Mouse (Mus musculus) liver, embryonic 13.5 days (tissue): ENCODE data around the gene Slc4a8. TPM values are rescaled to one million over a fixed set of nuclear protein-coding genes. Genes with fewer than 3 reads are reported as not detected.
"Not testable (repeated sequence)": the region's sequence is repeated elsewhere in the genome, so short reads cannot be mapped to it uniquely, and the experiment has no call there.

Experiments
- ATAC-seq: fragments of 200-750 bp; cut with Nextera tagmentation; 2 replicates; pipeline ENCODE4 v1.8.0; 2017; ENCODE audit warnings: low read depth, mild to moderate bottlenecking, moderate number of reproducible peaks, moderate library complexity
- DNase-seq: peaks from one replicate; pipeline ENCODE4 v3.0.0; 2022
- H3K27ac ChIP-seq: fragments of 300-500 bp; sonication (generic); 2 replicates; pipeline ENCODE4 v1.5.1; 2015; ENCODE audit warnings: moderate library complexity, mild to moderate bottlenecking, inconsistent platforms
- H3K27me3 ChIP-seq: fragments of 300-500 bp; sonication (generic); 2 replicates; pipeline ENCODE4 v1.6.1; 2015; ENCODE audit warnings: mild to moderate bottlenecking, inconsistent platforms
- H3K36me3 ChIP-seq: fragments of 300-500 bp; sonication (generic); 2 replicates; pipeline ENCODE4 v1.6.1; 2015; ENCODE audit warnings: mild to moderate bottlenecking, inconsistent platforms
- H3K4me1 ChIP-seq: fragments of 300-500 bp; sonication (generic); replicated peaks from 2 replicates; pipeline ENCODE4 v1.6.1; 2015; ENCODE audit warnings: inconsistent platforms
- H3K4me2 ChIP-seq: fragments of 300-500 bp; sonication (generic); 2 replicates; pipeline ENCODE4 v1.6.1; 2015; ENCODE audit warnings: inconsistent platforms, mild to moderate bottlenecking, moderate library complexity
- H3K4me3 ChIP-seq: fragments of 300-500 bp; sonication (generic); replicated peaks from 2 replicates; pipeline ENCODE4 v1.5.1; 2015; ENCODE audit warnings: mild to moderate bottlenecking, inconsistent platforms
- H3K9ac ChIP-seq: fragments of 300-500 bp; sonication (generic); 2 replicates; pipeline ENCODE4 v1.6.1; 2015; ENCODE audit warnings: mild to moderate bottlenecking, inconsistent platforms
- H3K9me3 ChIP-seq: fragments of 300-500 bp; sonication (generic); replicated peaks from 2 replicates; pipeline ENCODE4 v1.6.1; 2016; ENCODE audit warnings: inconsistent platforms
- WGBS: fragments of 180-500 bp; shearing (Covaris S2); methylation state at CpG from one replicate; pipeline ENCODE4 v1.1.7; 2015; ENCODE audit not compliant: insufficient replicate concordance; 5-methylcytosine and 5-hydroxymethylcytosine counted together
- polyA plus RNA-seq: library from polyadenylated mRNA; unstranded; fragments of >200 nt; fragmentation: Nextera tagmentation; extraction: Ambion mirVana; gene quantifications from 2 replicates; pipeline ENCODE4 v1.2.1, GENCODE M21; 2015

Gene Slc4a8
- polyA plus RNA-seq, 1 experiment from 2014 or later, result 0.51 TPM

DNA sequence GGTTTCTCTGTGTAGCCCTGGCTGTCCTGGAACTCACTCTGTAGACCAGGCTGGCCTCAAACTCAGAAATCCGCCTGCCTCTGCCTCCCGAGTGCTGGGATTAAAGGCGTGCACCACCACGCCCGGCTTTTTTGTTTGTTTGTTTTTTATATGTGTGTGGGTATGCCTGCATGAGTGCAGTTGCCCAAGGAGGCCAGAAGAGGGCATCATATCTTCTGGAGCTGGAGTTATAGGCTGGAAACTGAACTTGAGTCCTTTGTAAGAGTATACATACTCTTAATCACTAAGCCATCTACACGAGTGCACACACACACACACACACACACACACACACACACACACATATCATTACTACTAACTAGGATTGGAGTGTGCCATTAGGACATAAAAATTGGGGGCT lies 12.3 kb downstream of the Slc4a8 start:
- not testable (repeated sequence) for H3K36me3 ChIP-seq, DNase-seq, H3K4me2 ChIP-seq, H3K4me3 ChIP-seq, H3K9me3 ChIP-seq, H3K4me1 ChIP-seq, H3K27ac ChIP-seq, ATAC-seq, H3K9ac ChIP-seq
- H3K27me3 ChIP-seq, result peaks cover 15% of the 10 kb centered on the region
- WGBS, result 78% methylated on average over 6 of the region's 6 CpGs

GRCm38 (mm10) chr15:100775189-100776166 lies 13.9 kb downstream of the Slc4a8 start:
- Histone ChIP-seq H3K4me1 (no peaks in the 10 kb centered on the region), H3K27me3 (peaks cover 21% of the 10 kb centered on the region), H3K27ac (no peak overlapping the region), H3K36me3 (no peaks in the 10 kb centered on the region), H3K9ac (no peak overlapping the region), H3K4me3 (no peak overlapping the region), H3K4me2 (no peak overlapping the region), H3K9me3 (no peaks in the 10 kb centered on the region)
- DNase-seq (no peak), ATAC-seq (no peak)
- WGBS, result 54% methylated on average over 19 of the region's 19 CpGs

DNA sequence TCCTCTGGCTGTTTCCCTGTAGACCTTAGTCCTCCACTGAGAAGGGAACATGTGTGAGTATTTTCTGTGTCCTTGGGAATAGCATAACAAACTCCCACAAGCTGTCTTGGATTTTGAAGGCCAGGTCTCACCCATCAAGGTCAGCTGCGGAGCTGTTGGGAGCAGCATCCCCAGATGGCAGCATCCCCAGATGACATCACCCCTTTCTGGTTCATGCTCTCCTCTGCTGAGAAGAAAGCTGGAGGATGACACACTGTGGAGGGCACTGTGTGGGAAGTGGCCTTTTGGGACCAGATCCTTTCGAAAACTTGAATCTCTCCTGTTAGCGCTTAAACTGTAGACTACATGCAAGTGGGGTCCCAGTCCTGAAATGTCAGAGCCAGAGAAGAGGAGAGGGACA lies 14.9 kb downstream of the Slc4a8 start:
- H3K4me1 ChIP-seq, result no peaks in the 10 kb centered on the region
- ATAC-seq (no peak), DNase-seq (no peak)
- no peak overlapping the region for H3K9ac ChIP-seq
- H3K27me3 ChIP-seq, result peaks cover 21% of the 10 kb centered on the region
- H3K4me3 ChIP-seq, result no peak overlapping the region
- no peaks in the 10 kb centered on the region for H3K36me3 ChIP-seq
- WGBS, result 77% methylated on average over 3 of the region's 3 CpGs
- no peak overlapping the region for H3K4me2 ChIP-seq
- no peak overlapping the region for H3K27ac ChIP-seq
- H3K9me3 ChIP-seq, result no peaks in the 10 kb centered on the region

- DNase-seq, result no peak
- H3K9ac ChIP-seq, result no peak overlapping the region
- H3K4me3 ChIP-seq, result no peak overlapping the region
- no peak overlapping the region for H3K27ac ChIP-seq
- H3K36me3 ChIP-seq, result no peaks in the 10 kb centered on the region
- no peaks in the 10 kb centered on the region for H3K4me1 ChIP-seq
- H3K27me3 ChIP-seq, result peaks cover 21% of the 10 kb centered on the region
- H3K9me3 ChIP-seq, result no peaks in the 10 kb centered on the region
- ATAC-seq, result no peak
- H3K4me2 ChIP-seq, result no peak overlapping the region
- WGBS, result 68% methylated on average over 32 of the region's 32 CpGs
Measured at GRCm38 (mm10) chr15:100777020-100778016, 15.8 kb downstream of the Slc4a8 start.

DNA sequence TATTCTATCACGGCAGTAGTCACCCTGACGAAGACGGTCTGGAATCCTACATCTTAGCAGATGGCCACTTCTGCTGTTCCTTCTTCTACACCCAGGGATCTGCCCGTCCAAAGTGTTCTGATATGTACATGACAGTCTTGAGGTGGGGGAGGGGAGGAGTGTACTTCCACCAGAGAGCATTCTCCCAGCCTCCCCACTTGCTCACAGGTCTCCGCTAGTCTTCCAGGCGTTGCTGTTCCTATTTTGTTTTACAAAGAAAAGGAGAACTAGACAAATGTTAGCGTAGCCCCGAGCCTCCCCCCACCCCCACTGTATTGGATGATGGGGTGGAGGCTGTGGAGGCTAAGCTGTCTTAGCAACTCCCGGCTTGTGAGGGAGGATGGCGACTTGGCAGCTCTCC lies 18.3 kb downstream of the Slc4a8 start:
- WGBS, result 34% methylated on average over 10 of the region's 10 CpGs
- Histone ChIP-seq H3K9ac (no peak overlapping the region), H3K27me3 (peaks cover 21% of the 10 kb centered on the region), H3K4me1 (no peaks in the 10 kb centered on the region), H3K4me3 (no peak overlapping the region), H3K9me3 (no peaks in the 10 kb centered on the region), H3K4me2 (no peak overlapping the region), H3K27ac (no peak overlapping the region), H3K36me3 (no peaks in the 10 kb centered on the region)
- DNase-seq (no peak), ATAC-seq (no peak)

- no peak overlapping the region for H3K9ac ChIP-seq
- H3K4me1 ChIP-seq, result no peaks in the 10 kb centered on the region
- no peak overlapping the region for H3K4me3 ChIP-seq
- H3K27ac ChIP-seq, result no peak overlapping the region
- ATAC-seq (no peak), DNase-seq (no peak)
- 73% methylated on average over 13 of the region's 13 CpGs for WGBS
- no peaks in the 10 kb centered on the region for H3K36me3 ChIP-seq
- 0 out of 2 replicates have a peak, but pooled peaks cover 6% of the 10 kb centered on the region for H3K27me3 ChIP-seq
- no peaks in the 10 kb centered on the region for H3K9me3 ChIP-seq
- H3K4me2 ChIP-seq, result no peak overlapping the region
Measured at GRCm38 (mm10) chr15:100783244-100783987, 21.9 kb downstream of the Slc4a8 start.

GRCm38 (mm10) chr15:100790219-100790618 lies 28.7 kb downstream of the Slc4a8 start:
- no peak for DNase-seq
- no peak for ATAC-seq
- H3K4me2 ChIP-seq, result no peak overlapping the region
- H3K27ac ChIP-seq, result no peak overlapping the region
- WGBS, result 74% methylated on average over 6 of the region's 6 CpGs
- H3K4me3 ChIP-seq, result no peak overlapping the region
- H3K36me3 ChIP-seq, result no peaks in the 10 kb centered on the region
- H3K9me3 ChIP-seq, result no peaks in the 10 kb centered on the region
- peaks cover 5% of the 10 kb centered on the region for H3K27me3 ChIP-seq
- H3K4me1 ChIP-seq, result no peaks in the 10 kb centered on the region
- H3K9ac ChIP-seq, result no peak overlapping the region

DNA sequence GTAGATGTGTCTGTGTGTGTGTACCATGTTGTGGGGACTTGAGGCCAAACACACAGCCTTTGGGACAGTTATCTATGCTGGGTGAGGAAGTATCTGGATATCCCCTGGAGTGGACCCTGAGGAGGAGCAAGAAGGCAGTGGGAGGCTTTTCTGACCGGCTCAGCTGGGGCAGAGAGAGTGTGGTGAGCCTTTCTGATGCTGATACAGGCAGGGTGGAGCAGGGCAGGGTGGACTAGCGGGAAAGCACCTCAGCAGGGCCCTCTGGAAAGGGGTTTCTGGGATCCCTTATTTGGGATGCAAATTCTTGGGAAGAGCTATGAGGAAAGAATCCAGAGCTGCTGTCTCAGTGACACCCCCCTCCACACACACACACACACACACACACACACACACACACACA lies 30.8 kb downstream of the Slc4a8 start:
- Histone ChIP-seq H3K27me3 (peaks cover 5% of the 10 kb centered on the region), H3K27ac (no peak overlapping the region), H3K9ac (no peak overlapping the region), H3K4me2 (no peak overlapping the region), H3K4me1 (no peaks in the 10 kb centered on the region), H3K9me3 (no peaks in the 10 kb centered on the region), H3K36me3 (no peaks in the 10 kb centered on the region), H3K4me3 (no peak overlapping the region)
- WGBS, result 53% methylated on average over 2 of the region's 2 CpGs
- ATAC-seq, result no peak
- DNase-seq, result no peak

DNA sequence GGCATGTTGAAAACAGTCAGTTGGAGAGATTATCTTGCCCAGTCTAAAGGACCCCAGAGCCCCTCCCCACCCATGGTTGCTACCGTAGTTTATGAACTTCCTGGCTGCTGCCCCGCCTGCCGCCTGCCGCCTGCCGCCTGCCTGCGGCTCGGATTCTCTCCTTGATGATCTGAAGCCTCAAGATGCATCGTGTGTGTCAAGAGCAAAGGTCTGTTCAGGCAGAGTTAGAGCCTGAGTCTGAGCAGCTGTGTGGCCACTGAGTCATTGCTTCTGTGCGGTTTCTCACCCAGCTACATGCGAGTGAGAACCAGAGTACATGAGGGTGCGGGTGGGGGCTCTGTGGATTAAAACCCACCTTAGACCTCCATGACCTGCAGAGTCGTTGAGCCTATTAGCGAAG lies 39.4 kb downstream of the Slc4a8 start:
- H3K4me3 ChIP-seq, result no peak overlapping the region
- H3K4me1 ChIP-seq, result no peaks in the 10 kb centered on the region
- WGBS, result 63% methylated on average over 13 of the region's 13 CpGs
- no peaks in the 10 kb centered on the region for H3K27me3 ChIP-seq
- H3K36me3 ChIP-seq, result no peaks in the 10 kb centered on the region
- no peak overlapping the region for H3K4me2 ChIP-seq
- no peaks in the 10 kb centered on the region for H3K9me3 ChIP-seq
- no peak overlapping the region for H3K9ac ChIP-seq
- DNase-seq, result no peak
- ATAC-seq, result no peak
- H3K27ac ChIP-seq, result no peak overlapping the region

GRCm38 (mm10) chr15:100808062-100808461 lies 46.5 kb downstream of the Slc4a8 start:
- H3K4me1 ChIP-seq, result peaks cover 12% of the 10 kb centered on the region; the same call in 1 of the 2 replicates
- no peak overlapping the region for H3K4me2 ChIP-seq
- H3K27ac ChIP-seq, result no peak overlapping the region
- H3K27me3 ChIP-seq, result no peaks in the 10 kb centered on the region
- no peak for DNase-seq
- no peak overlapping the region for H3K9ac ChIP-seq
- WGBS, result 57% methylated on average over 12 of the region's 12 CpGs
- H3K9me3 ChIP-seq, result no peaks in the 10 kb centered on the region
- ATAC-seq, result no peak
- no peaks in the 10 kb centered on the region for H3K36me3 ChIP-seq
- no peak overlapping the region for H3K4me3 ChIP-seq

DNA sequence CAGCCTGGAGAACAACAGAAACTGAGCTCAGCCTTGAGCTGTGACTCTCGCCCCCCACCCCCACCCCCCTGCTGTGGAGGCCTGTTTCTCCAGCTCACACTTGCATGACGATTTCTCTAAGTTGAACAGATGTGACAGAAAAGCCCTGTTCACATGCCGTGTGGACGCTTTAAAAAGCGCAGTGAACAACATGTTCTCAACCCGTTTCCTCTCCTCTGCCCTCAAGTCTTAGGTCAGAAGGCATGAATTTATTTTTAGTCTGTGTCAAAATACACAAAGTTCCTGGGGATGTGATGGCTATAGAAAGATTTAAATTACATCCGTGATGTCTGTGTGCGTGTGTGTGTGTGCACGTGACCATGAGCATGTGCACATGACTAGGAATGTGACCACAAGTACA lies 46.9 kb downstream of the Slc4a8 start:
- no peak overlapping the region for H3K4me3 ChIP-seq
- H3K36me3 ChIP-seq, result no peaks in the 10 kb centered on the region
- H3K27ac ChIP-seq, result no peak overlapping the region
- no peaks in the 10 kb centered on the region for H3K9me3 ChIP-seq
- H3K9ac ChIP-seq, result no peak overlapping the region
- no peak overlapping the region for H3K4me2 ChIP-seq
- WGBS, result 66% methylated on average over 9 of the region's 9 CpGs
- H3K4me1 ChIP-seq, result peaks cover 12% of the 10 kb centered on the region; the same call in 1 of the 2 replicates
- ATAC-seq, result no peak
- no peak for DNase-seq
- no peaks in the 10 kb centered on the region for H3K27me3 ChIP-seq
